Mouse (Mus musculus) thymus, adult 2 months (tissue): Measurements from ENCODE around the gene Micall1.

ENCODE experiments used
- CTCF ChIP-seq: fragments of 200-500 bp; IDR thresholded peaks from 2 replicates; pipeline ENCODE4 v1.5.1; 2012; ENCODE audit warnings: mild to moderate bottlenecking, control low read depth, low read length, moderate library complexity, borderline replicate concordance; ENCODE audit not compliant: control insufficient read depth, poor library complexity, insufficient read depth; ENCODE audit errors: extremely low read depth
- POLR2A ChIP-seq: fragments of 200-500 bp; IDR thresholded peaks from 2 replicates; pipeline ENCODE4 v1.6.1; 2012; ENCODE audit warnings: mild to moderate bottlenecking, low read length, control low read depth, moderate library complexity; ENCODE audit not compliant: control insufficient read depth, poor library complexity, insufficient read depth; ENCODE audit errors: extremely low read depth

- TF ChIP-seq CTCF = no peak
- no peak for TF ChIP-seq POLR2A
These were observed 35.3 kb downstream of the Micall1 start for GRCm38 (mm10) chr15:79144021-79144420.
